Mouse (Mus musculus): ENCODE data around the gene Ssx2ip. TPM values are rescaled to one million over a fixed set of nuclear protein-coding genes. Genes with fewer than 3 reads are reported as not detected.

Ssx2ip gene
- total RNA-seq (2021): 100 to 1,000 TPM; 109 to 127 TPM

- peak; percentile 99 for DNase-seq (ENCODE audit: extremely low spot score in 1 of 2, low spot score in 1 of 2)
Observed at GRCm38 (mm10) chr3:146404311-146405201, at the start of gene Ssx2ip. Gene Ssx2ip (plus strand): TSS chr3:146404642.

- no peak for DNase-seq (ENCODE audit: extremely low spot score in 1 of 2, low spot score in 1 of 2)
Observed at GRCm38 (mm10) chr3:146355146-146355545, 49.3 kb upstream of the Ssx2ip start.

- DNase-seq (ENCODE audit: extremely low spot score in 1 of 2, low spot score in 1 of 2): no peak
Observed at GRCm38 (mm10) chr3:146365471-146365870, 39.0 kb upstream of the Ssx2ip start.

- no peak for DNase-seq (ENCODE audit: extremely low spot score in 1 of 2, low spot score in 1 of 2)
Observed at GRCm38 (mm10) chr3:146367058-146367457, 37.4 kb upstream of the Ssx2ip start.

- no peak for DNase-seq (ENCODE audit: extremely low spot score in 1 of 2, low spot score in 1 of 2)
Observed at GRCm38 (mm10) chr3:146370553-146371095, 33.8 kb upstream of the Ssx2ip start.

- no peak for DNase-seq (ENCODE audit: extremely low spot score in 1 of 2, low spot score in 1 of 2)
Observed at GRCm38 (mm10) chr3:146371201-146371600, 33.2 kb upstream of the Ssx2ip start.

GRCm38 (mm10) chr3:146374596-146375175 is 29.8 kb upstream of the Ssx2ip start:
- DNase-seq (ENCODE audit: extremely low spot score in 1 of 2, low spot score in 1 of 2): no peak

- DNase-seq (ENCODE audit: extremely low spot score in 1 of 2, low spot score in 1 of 2): no peak
Observed at GRCm38 (mm10) chr3:146375224-146375657, 29.2 kb upstream of the Ssx2ip start.

- DNase-seq (ENCODE audit: extremely low spot score in 1 of 2, low spot score in 1 of 2): no peak
Observed at GRCm38 (mm10) chr3:146376337-146377130, 27.9 kb upstream of the Ssx2ip start.

GRCm38 (mm10) chr3:146377216-146377615 is 27.2 kb upstream of the Ssx2ip start:
- DNase-seq (ENCODE audit: extremely low spot score in 1 of 2, low spot score in 1 of 2): no peak

GRCm38 (mm10) chr3:146378753-146379152 is 25.7 kb upstream of the Ssx2ip start:
- DNase-seq (ENCODE audit: extremely low spot score in 1 of 2, low spot score in 1 of 2): no peak

GRCm38 (mm10) chr3:146379740-146380466 is 24.5 kb upstream of the Ssx2ip start:
- no peak for DNase-seq (ENCODE audit: extremely low spot score in 1 of 2, low spot score in 1 of 2)

GRCm38 (mm10) chr3:146380874-146381273 is 23.6 kb upstream of the Ssx2ip start:
- no peak for DNase-seq (ENCODE audit: extremely low spot score in 1 of 2, low spot score in 1 of 2)

- DNase-seq (ENCODE audit: extremely low spot score in 1 of 2, low spot score in 1 of 2): no peak
Observed at GRCm38 (mm10) chr3:146381471-146381870, 23.0 kb upstream of the Ssx2ip start.

GRCm38 (mm10) chr3:146386800-146387199 is 17.6 kb upstream of the Ssx2ip start:
- DNase-seq (ENCODE audit: extremely low spot score in 1 of 2, low spot score in 1 of 2): no peak

GRCm38 (mm10) chr3:146392656-146393321 is 11.7 kb upstream of the Ssx2ip start:
- no peak for DNase-seq (ENCODE audit: extremely low spot score in 1 of 2, low spot score in 1 of 2)

GRCm38 (mm10) chr3:146393641-146394100 is 10.8 kb upstream of the Ssx2ip start:
- DNase-seq (ENCODE audit: extremely low spot score in 1 of 2, low spot score in 1 of 2): no peak

- no peak for DNase-seq (ENCODE audit: extremely low spot score in 1 of 2, low spot score in 1 of 2)
Observed at GRCm38 (mm10) chr3:146396256-146396655, 8.2 kb upstream of the Ssx2ip start.

- DNase-seq (ENCODE audit: extremely low spot score in 1 of 2, low spot score in 1 of 2): no peak
Observed at GRCm38 (mm10) chr3:146396934-146397333, 7.5 kb upstream of the Ssx2ip start.
